Mouse (Mus musculus): ENCODE data around the gene Rps6ka2.
"Not testable (repeated sequence)": the region's sequence is repeated elsewhere in the genome, so short reads cannot be mapped to it uniquely, and the experiment has no call there.

The Rps6ka2 gene

DNA sequence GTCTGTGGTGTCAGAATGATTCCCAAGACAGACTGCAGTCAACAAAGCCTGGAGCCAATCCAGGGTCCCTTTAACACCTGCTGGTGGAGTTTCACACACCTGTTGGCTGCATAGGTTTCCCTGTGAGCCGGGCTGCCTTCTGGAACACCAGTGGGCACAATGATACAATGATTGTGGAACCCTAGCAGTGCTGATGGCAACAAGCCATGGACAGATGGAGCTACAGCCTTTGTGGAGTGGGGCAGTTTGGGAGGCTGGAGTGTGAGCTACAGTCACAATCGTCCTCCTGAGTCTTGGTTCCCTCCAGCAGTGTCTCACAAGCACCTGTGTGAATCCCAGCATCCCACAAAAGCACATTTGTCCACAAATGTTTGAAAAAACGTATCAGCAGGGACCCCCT, 178.8 kb downstream of the Rps6ka2 start:
- DNase-seq (ENCODE audit: inconsistent age in 2 of 2, low spot score in 1 of 2): not testable (repeated sequence)

DNA sequence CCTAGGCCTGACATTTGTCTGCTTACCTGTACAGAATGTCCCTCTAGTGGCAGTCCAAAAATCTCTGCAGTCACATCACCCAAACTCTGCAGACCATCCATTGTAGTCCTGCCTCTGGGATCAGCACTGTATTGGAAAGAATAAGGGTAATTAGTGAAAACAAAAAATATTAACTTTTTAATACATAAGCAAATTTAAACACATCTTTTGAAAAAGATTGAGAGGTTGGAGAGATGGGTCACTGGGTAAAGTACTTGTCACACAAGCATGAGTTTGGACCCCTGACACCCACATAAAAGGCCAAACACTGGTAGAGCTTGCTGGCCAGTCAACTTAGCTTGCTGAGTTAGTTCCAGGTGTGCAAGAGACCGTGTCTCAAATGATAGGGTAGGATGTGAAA, 182.7 kb downstream of the Rps6ka2 start, which contains the start of gene Ttll2:
Gene Ttll2, minus strand, starts transcription at position 101 of the 400 bp plus-strand sequence.
- DNase-seq (ENCODE audit: inconsistent age in 2 of 2, low spot score in 1 of 2): not testable (repeated sequence)
